Mouse (Mus musculus): ENCODE results near the gene C1qtnf6. TPM values are rescaled to one million over a fixed set of nuclear protein-coding genes. Genes with fewer than 3 reads are reported as not detected.

The C1qtnf6 gene
- polyA plus RNA-seq (2016; fragmentation: Nextera tagmentation; extraction: Ambion mirVana): 21.0 and 22.9 TPM in 2 replicates

GRCm38 (mm10) chr15:78530671-78531450, at the start of gene C1qtnf6:
Gene C1qtnf6, minus strand, starts transcription at chr15:78531416.
- H3K9ac ChIP-seq: peak within 1 kb of the TSS; percentile 53
- 0 out of 2 replicates have a peak within 1 kb of the TSS, but pooled peaks have one; percentile 13 for H3K4me3 ChIP-seq
- peak within 1 kb of the TSS; percentile 50 for H3K4me2 ChIP-seq (replicated peaks)
- H3K9me3 ChIP-seq: no peaks in the 10 kb centered on the region
- WGBS: 66% methylated on average over 17 of the region's 17 CpGs
- H3K27ac ChIP-seq: peak within 1 kb of the TSS; percentile 66
- peaks cover 32% of the 10 kb centered on the region for H3K4me1 ChIP-seq
- no peak for ATAC-seq (ENCODE audit: insufficient number of reproducible peaks, insufficient read depth, low FRiP score, low TSS enrichment)
- 0 out of 2 replicates have a peak, but pooled peaks cover 3% of the 10 kb centered on the region for H3K27me3 ChIP-seq
- H3K36me3 ChIP-seq: no peaks in the 10 kb centered on the region

GRCm38 (mm10) chr15:78576284-78576810, 45.1 kb upstream of the C1qtnf6 start:
- no peak overlapping the region for H3K9ac ChIP-seq
- H3K27me3 ChIP-seq: no peaks in the 10 kb centered on the region
- no peaks in the 10 kb centered on the region for H3K36me3 ChIP-seq
- peaks cover 21% of the 10 kb centered on the region for H3K4me1 ChIP-seq
- ATAC-seq (ENCODE audit: insufficient number of reproducible peaks, insufficient read depth, low FRiP score, low TSS enrichment): no peak
- 51% methylated on average over 4 of the region's 4 CpGs for WGBS
- H3K4me3 ChIP-seq: no peak overlapping the region
- H3K27ac ChIP-seq: no peak overlapping the region
- no peaks in the 10 kb centered on the region for H3K9me3 ChIP-seq
- no peak overlapping the region for H3K4me2 ChIP-seq (replicated peaks)

DNA sequence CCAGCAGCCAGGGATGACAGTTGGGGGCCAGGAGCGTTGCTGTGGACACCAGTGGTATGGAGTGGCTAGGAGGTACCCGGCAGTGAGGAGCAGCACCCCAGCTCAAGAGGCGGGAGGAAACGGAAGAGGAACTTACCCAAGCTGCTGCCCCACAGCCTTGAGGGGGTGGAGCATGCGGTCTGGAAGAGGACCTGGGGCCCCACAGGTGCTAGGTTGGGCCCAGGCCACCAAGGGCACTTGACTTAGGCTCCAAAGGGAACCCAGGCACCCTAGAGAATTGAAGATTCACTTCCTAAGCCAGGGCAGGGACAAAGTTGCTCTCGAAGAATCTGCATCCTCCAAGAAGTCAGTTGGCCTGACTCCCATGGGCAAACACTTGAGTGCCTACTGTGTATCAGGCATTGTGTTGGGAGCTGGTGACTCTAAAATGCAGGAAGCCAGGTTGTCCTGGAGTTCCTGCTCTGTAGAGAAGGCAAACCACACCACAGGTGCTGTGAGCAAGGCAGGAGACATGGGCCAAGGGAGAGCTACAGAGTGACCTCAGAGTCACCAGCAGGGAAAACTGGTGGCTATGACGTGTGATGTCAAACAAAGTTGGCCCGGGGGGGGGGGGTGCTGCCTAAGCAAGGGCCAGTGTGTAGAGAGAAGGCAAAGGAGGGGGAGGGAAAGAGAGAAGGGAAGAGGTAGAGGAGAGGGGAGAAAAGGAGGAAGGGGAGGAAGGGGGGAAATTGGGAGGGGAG, 41.6 kb upstream of the C1qtnf6 start, which contains the start of gene Rac2:
Rac2 (minus strand) TSS at position 126 of the 740 bp plus-strand sequence.
- Histone ChIP-seq H3K4me1 (no peaks in the 10 kb centered on the region), H3K4me3 (no peak within 1 kb of the TSS), H3K27ac (no peak within 1 kb of the TSS), H3K9ac (no peak within 1 kb of the TSS), H3K36me3 (no peaks in the 10 kb centered on the region), H3K4me2 (replicated peaks) (no peak within 1 kb of the TSS), H3K9me3 (no peaks in the 10 kb centered on the region), H3K27me3 (no peaks in the 10 kb centered on the region)
- 74% methylated on average over 8 of the region's 8 CpGs for WGBS
- ATAC-seq (ENCODE audit: insufficient number of reproducible peaks, insufficient read depth, low FRiP score, low TSS enrichment): no peak

DNA sequence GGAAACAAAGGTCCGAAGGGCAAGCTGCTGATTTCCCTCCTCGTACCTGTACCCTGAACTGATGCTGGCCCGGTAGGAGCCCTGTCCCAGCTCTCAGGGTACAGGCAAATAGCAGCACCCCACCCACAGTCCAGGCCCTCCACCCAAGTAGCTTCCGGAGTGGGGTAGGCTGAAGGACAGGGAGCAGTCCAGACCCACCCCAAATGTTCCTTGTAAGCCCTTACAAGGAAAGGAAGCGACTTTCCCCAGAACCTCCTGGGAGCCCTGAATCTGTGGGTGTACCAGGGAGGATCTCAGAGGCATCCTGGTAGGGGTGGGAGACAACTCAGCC, 41.0 kb upstream of the C1qtnf6 start:
- H3K27ac ChIP-seq: no peak overlapping the region
- no peak overlapping the region for H3K4me3 ChIP-seq
- no peak for ATAC-seq (ENCODE audit: insufficient number of reproducible peaks, insufficient read depth, low FRiP score, low TSS enrichment)
- no peaks in the 10 kb centered on the region for H3K36me3 ChIP-seq
- no peaks in the 10 kb centered on the region for H3K4me1 ChIP-seq
- H3K4me2 ChIP-seq (replicated peaks): no peak overlapping the region
- no peaks in the 10 kb centered on the region for H3K9me3 ChIP-seq
- no peaks in the 10 kb centered on the region for H3K27me3 ChIP-seq
- no peak overlapping the region for H3K9ac ChIP-seq
- WGBS: 96% methylated on average over 5 of the region's 5 CpGs

DNA sequence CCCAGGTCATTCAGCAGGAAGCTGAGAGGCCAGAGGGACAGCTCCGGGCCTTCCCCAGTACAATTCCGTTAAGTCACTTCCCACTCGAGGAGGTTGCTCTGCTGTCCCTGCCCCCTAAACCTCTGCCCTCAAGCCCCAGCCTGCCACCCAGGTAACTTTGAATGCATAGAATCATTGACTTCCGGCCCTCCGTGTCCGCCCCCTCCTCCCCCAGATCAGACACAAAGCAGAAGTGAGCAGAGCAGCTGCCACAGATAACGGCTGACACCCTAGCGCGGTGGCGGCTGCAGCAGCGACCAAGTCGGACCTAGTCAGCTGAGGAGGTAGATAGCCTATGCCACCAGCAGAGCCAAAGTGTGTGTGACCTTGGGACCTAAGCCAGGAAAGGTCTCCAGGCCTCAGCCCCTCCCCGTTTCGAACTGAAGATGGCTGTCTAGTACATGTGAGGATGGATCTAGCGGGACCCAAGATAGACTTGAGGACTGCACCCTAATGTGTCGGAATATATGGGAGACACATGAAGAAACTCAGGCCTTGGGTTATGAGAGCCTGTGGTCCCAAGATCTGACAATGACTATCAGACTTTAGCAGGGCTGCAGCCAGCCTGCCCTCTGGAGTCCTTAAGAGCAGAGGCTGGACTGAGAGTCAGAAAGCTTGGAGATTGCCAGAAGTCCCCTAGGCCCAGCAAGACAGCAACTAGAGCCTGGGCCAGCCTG, 40.5 kb upstream of the C1qtnf6 start:
- no peak overlapping the region for H3K4me3 ChIP-seq
- ATAC-seq (ENCODE audit: insufficient number of reproducible peaks, insufficient read depth, low FRiP score, low TSS enrichment): no peak
- H3K27ac ChIP-seq: no peak overlapping the region
- WGBS: 60% methylated on average over 16 of the region's 16 CpGs
- no peaks in the 10 kb centered on the region for H3K9me3 ChIP-seq
- no peak overlapping the region for H3K4me2 ChIP-seq (replicated peaks)
- no peaks in the 10 kb centered on the region for H3K27me3 ChIP-seq
- no peak overlapping the region for H3K9ac ChIP-seq
- H3K4me1 ChIP-seq: no peaks in the 10 kb centered on the region
- no peaks in the 10 kb centered on the region for H3K36me3 ChIP-seq

DNA sequence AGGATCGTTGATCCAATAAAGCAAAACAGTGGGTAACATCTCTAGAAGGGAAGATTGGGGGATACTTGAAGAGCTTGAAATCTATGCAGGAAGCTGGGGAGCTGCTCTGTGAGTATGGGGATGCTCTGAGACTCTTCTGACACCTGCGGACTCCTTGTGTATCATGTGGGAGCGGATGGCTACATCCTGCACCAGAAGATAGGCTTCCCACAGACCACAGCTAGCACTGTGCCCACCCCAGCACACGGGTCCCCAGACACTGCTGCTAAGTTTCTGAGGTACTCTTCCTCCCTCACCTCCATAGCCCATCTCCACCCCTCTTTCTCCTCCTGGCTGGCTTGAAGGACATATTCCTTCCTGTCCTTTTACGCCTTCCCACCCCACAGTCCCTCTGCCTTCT, 39.0 kb upstream of the C1qtnf6 start:
- ATAC-seq (ENCODE audit: insufficient number of reproducible peaks, insufficient read depth, low FRiP score, low TSS enrichment): no peak
- Histone ChIP-seq H3K4me3 (no peak overlapping the region), H3K4me1 (no peaks in the 10 kb centered on the region), H3K9me3 (no peaks in the 10 kb centered on the region), H3K4me2 (replicated peaks) (no peak overlapping the region), H3K9ac (no peak overlapping the region), H3K27me3 (no peaks in the 10 kb centered on the region), H3K36me3 (no peaks in the 10 kb centered on the region), H3K27ac (no peak overlapping the region)
- WGBS: 90% methylated on average over 5 of the region's 5 CpGs

DNA sequence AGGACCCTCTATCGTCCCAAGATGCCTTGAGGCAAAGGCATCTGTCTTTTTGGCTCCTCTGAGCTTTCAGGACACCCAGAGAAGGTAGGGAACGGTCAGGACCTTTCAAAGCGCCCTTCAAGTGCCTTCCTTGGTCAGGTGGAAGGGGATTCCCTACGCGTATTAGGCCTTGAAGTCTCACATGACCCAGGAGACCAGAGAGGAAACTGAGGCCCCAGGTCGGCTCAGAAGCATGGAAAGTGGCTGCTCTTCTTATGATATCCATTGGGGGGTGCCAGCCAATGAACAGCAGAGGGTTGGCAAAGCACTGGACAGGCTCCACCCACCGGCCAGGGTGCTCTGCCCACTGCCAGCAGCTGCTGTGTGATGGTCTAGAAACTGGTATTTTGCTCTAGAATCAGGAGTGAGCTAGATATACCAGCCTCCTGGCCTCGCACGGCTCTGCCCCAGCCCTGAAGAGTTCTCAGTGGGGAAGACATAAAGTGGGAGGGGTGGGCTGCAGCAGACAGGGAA, 36.4 kb upstream of the C1qtnf6 start:
- Histone ChIP-seq H3K4me1 (no peaks in the 10 kb centered on the region), H3K4me3 (no peak overlapping the region), H3K9ac (no peak overlapping the region), H3K27me3 (no peaks in the 10 kb centered on the region), H3K27ac (no peak overlapping the region), H3K9me3 (no peaks in the 10 kb centered on the region), H3K36me3 (no peaks in the 10 kb centered on the region), H3K4me2 (replicated peaks) (no peak overlapping the region)
- WGBS: 72% methylated on average over 9 of the region's 9 CpGs
- no peak for ATAC-seq (ENCODE audit: insufficient number of reproducible peaks, insufficient read depth, low FRiP score, low TSS enrichment)

- Histone ChIP-seq H3K9me3 (no peaks in the 10 kb centered on the region), H3K4me2 (replicated peaks) (no peak overlapping the region), H3K27me3 (no peaks in the 10 kb centered on the region), H3K9ac (no peak overlapping the region), H3K27ac (no peak overlapping the region), H3K4me1 (no peaks in the 10 kb centered on the region), H3K36me3 (no peaks in the 10 kb centered on the region), H3K4me3 (no peak overlapping the region)
- 74% methylated on average over 11 of the region's 11 CpGs for WGBS
- ATAC-seq (ENCODE audit: insufficient number of reproducible peaks, insufficient read depth, low FRiP score, low TSS enrichment): no peak
These were observed 33.7 kb upstream of the C1qtnf6 start for GRCm38 (mm10) chr15:78564764-78565435.

GRCm38 (mm10) chr15:78563937-78564336, 32.7 kb upstream of the C1qtnf6 start:
- 67% methylated on average over 5 of the region's 5 CpGs for WGBS
- no peak overlapping the region for H3K4me3 ChIP-seq
- H3K27me3 ChIP-seq: no peaks in the 10 kb centered on the region
- no peak overlapping the region for H3K27ac ChIP-seq
- no peak for ATAC-seq (ENCODE audit: insufficient number of reproducible peaks, insufficient read depth, low FRiP score, low TSS enrichment)
- H3K9ac ChIP-seq: no peak overlapping the region
- no peaks in the 10 kb centered on the region for H3K9me3 ChIP-seq
- no peaks in the 10 kb centered on the region for H3K4me1 ChIP-seq
- H3K4me2 ChIP-seq (replicated peaks): no peak overlapping the region
- H3K36me3 ChIP-seq: no peaks in the 10 kb centered on the region

DNA sequence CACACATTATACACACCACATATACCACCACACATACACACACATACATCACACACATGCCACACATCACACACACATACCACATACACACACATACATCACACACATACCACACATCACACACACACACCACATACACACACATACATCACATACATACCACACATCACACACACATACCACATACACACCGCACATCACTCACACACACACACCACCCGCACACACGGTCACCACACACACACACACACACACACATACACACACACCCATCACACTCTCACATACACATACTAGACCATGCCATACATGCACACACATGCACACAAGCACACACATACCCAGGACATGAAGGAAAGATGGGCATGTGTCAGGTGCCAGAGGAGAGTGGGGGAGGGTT, 32.1 kb upstream of the C1qtnf6 start:
- no peak for ATAC-seq (ENCODE audit: insufficient number of reproducible peaks, insufficient read depth, low FRiP score, low TSS enrichment)
- H3K4me3 ChIP-seq: no peak overlapping the region
- no peak overlapping the region for H3K9ac ChIP-seq
- 90% methylated on average over 3 of the region's 3 CpGs for WGBS
- no peaks in the 10 kb centered on the region for H3K4me1 ChIP-seq
- no peaks in the 10 kb centered on the region for H3K27me3 ChIP-seq
- no peaks in the 10 kb centered on the region for H3K9me3 ChIP-seq
- H3K4me2 ChIP-seq (replicated peaks): no peak overlapping the region
- no peaks in the 10 kb centered on the region for H3K36me3 ChIP-seq
- H3K27ac ChIP-seq: no peak overlapping the region

All from embryonic facial prominence, embryonic 12.5 days (tissue).